Mouse (Mus musculus): ENCODE data around the gene Six1.
"Not testable (repeated sequence)": the region's sequence is repeated elsewhere in the genome, so short reads cannot be mapped to it uniquely, and the experiment has no call there.

Gene Six1

DNA sequence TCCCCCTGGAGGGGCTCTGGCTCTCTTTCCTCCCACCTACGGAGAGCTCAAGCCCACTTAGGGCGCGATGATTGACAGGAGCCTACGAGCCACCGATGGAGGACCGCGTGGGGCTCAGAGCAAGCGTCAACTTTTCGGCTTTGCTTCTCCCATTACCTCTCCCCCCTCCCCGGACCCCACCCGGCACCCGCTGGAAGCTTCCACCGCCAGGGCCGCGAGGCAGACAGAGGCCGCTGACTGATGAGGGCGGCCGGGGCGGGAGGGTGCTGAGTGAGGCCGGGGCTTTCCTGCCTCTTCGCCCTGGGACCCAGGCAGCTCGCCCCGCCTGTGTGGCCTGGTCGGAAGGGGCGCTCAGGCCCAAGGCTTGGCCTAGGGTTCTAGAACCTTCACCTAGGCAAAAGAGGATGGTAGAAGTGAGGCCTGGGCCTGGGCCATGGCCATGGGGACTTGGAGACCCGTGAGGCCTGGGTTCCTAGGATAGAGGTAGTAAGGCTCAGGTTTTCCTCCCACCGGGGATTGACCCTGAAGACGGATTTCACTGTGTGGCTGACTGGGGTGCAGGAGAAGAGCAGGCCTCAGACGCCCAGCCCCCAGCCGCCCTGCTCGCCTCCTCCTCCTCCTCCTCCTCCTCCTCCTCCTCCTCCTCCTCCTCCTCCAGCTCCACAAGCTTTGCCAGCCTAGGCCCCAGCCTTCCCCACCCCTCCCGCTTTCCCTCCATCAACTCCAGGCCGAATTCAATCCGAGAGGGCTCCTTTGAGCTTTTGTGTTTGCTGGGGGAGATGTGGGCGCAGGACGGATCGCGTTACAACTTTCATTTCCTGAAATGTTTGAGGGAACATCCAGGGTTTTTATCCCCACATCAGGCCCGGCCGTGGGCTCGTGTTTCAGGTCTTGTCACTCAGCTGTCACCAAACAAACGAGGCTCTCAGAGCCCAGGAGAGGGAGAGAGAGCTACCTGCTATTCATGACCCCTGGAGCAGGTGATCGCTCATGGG lies 18.5 kb downstream of the Six1 start:
- DNase-seq (ENCODE audit: low spot score) = no peak

- no peak for DNase-seq (ENCODE audit: low spot score)
Measured at GRCm38 (mm10) chr12:73032665-73033064, 21.0 kb downstream of the Six1 start.

- DNase-seq (ENCODE audit: low spot score) = no peak
Measured at GRCm38 (mm10) chr12:73031315-73031714, 22.4 kb downstream of the Six1 start.

- no peak for DNase-seq (ENCODE audit: low spot score)
Measured at GRCm38 (mm10) chr12:73025490-73025889, 28.2 kb downstream of the Six1 start.

- no peak for DNase-seq (ENCODE audit: low spot score)
Measured at GRCm38 (mm10) chr12:73020941-73021340, 32.7 kb downstream of the Six1 start.

DNA sequence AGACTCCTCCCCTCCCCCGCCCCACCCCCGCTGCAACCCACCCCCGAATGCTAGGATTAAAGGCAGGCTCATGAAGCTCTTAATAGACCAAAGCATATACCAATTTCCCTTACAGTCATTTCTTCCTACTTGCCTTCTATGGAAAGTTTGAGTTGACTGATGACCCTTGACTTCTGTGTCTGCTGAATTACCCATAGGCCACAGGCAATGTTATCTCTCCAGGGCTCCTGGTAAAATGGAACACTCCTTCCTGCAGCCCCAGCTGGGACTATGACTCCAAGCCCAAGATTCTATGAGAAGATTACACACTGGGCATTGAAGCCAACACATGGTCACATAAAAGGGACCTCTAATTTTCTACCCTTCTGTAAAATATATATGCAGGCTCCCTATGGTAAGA lies 33.3 kb downstream of the Six1 start:
- DNase-seq (ENCODE audit: low spot score) = no peak

GRCm38 (mm10) chr12:73018838-73019237 lies 34.8 kb downstream of the Six1 start:
- no peak for DNase-seq (ENCODE audit: low spot score)

DNA sequence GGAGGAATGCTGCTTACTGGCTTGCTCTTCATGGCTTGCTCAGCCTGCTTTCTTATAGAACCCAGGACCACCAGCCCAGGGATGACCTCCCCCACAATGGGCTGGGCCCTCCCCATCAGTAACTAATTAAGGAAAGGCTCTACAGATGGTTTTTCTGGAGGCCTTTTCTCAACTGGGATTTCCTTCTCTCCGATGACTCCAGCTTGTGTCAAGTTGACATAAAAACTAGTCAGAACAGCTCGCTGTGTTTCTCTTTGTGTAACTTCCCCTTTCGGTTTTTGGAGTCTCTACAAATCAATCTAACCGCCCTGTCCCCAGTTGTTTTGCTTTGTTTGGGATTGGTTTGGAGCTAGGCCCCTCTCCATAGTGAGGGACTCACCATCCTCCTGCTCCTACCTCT lies 37.5 kb downstream of the Six1 start:
- DNase-seq (ENCODE audit: low spot score) = no peak

DNA sequence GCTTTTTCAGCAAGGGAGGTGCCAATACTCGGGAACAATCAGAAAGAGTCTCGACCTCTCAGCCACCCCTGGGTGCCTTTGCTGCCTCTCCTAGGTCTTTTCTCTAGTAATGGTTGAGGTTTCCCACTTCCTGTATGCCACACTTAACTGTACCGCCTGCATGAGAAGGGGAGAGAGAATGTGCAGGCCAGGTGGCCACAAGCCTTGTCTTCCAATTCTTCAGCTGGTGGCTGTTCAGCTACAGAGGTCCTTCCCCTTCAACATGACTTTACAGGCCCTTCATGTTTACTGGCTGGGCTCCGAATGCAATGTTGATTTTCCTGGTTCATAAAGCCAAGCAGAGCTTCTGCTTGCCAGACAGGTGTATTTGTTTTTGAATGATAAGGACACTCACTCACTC lies 39.4 kb downstream of the Six1 start:
- DNase-seq (ENCODE audit: low spot score) = no peak

- DNase-seq (ENCODE audit: low spot score) = no peak
Measured at GRCm38 (mm10) chr12:73012824-73013223, 40.9 kb downstream of the Six1 start.

GRCm38 (mm10) chr12:73012136-73012785 lies 41.4 kb downstream of the Six1 start:
- DNase-seq (ENCODE audit: low spot score) = no peak

DNA sequence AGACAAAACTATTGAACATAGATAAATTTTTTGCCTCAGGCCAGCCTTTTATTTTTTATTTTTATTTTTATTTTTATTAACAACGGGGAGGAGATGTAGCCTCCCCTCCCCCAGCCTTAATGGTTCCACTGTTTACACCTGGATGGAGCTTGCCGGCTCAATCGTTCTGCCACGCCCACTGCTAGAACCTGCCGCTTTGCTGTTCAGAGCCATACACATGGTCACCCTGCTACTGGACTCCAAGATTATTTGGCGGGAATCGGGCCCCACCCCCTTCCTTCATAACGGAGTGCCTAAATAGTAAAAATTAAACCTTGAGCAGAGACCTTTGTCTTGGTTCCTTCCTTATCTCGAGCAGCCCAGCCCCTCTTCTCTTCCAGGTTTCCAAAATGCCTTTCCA lies 50.8 kb downstream of the Six1 start:
- not testable (repeated sequence) for DNase-seq (ENCODE audit: low spot score)

DNA sequence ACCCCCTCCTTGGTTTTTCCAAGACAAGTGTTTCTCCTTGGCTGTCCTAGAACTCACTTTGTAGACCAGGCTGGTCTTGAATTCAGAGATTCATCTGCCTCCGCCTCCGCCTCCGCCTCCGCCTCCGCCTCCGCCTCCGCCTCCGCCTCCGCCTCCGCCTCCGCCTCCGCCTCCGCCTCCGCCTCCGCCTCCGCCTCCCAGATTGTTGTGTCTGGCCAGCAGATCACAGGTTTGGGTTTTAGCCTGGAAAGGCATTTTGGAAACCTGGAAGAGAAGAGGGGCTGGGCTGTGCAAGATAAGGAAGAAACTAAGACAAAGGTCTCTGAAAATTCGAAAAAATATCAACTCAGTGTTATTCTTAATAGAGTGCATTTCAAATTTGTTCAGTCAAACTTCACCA lies 51.4 kb downstream of the Six1 start:
- DNase-seq (ENCODE audit: low spot score) = not testable (repeated sequence)

- DNase-seq (ENCODE audit: low spot score) = no peak
Measured at GRCm38 (mm10) chr12:72998105-72999001, 55.3 kb downstream of the Six1 start.

DNA sequence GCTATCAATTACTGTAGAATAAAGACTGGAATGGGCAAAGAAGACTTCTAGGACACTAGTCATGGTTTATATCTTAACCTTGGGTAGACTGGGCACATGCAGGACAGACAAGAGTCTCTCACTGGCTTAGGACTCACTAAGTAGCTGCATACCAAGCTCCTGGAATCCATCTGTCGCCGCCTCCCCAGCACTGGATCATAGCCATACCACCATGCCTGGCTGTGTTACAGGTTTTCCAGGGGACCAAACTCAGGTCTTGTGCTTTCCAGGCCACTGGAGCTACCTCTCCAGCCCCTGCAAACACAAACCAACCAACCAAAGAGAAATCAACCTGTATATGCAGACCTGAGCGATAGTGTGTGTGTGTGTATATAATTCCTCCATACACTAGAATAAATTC lies 57.0 kb downstream of the Six1 start:
- DNase-seq (ENCODE audit: low spot score) = no peak

Data from urinary bladder, postnatal 10 days (tissue).